Mouse (Mus musculus): ENCODE data around the gene Sardh. TPM values are rescaled to one million over a fixed set of nuclear protein-coding genes. Genes with fewer than 3 reads are reported as not detected.

Sardh gene
- total RNA-seq, 1 experiment, result 0.89 TPM

GRCm38 (mm10) chr2:27166999-27167398 lies 81.1 kb downstream of the Sardh start:
- no peaks in the 10 kb centered on the region for H3K36me3 ChIP-seq (ENCODE audit: control insufficient read depth, insufficient read depth, low read length, poor library complexity, severe bottlenecking)
- H3K27ac ChIP-seq (ENCODE audit: insufficient read depth, low read depth, low read length, poor library complexity, severe bottlenecking), result no peak overlapping the region
- H3K9ac ChIP-seq (ENCODE audit: insufficient read depth, low read depth, low read length, poor library complexity, severe bottlenecking), result no peak overlapping the region
- TF ChIP-seq MAFK (IDR thresholded peaks at IDR 0.05; ENCODE audit: insufficient read depth, low read depth, low read length) (no peak), ZC3H11A (IDR thresholded peaks at IDR 0.05; ENCODE audit: borderline replicate concordance, low read depth, low read length) (no peak), ZNF384 (IDR thresholded peaks at IDR 0.05; ENCODE audit: low read depth, low read length) (no peak), CHD2 (IDR thresholded peaks at IDR 0.05; ENCODE audit: low read depth, low read length) (no peak), HCFC1 (IDR thresholded peaks at IDR 0.05; ENCODE audit: borderline replicate concordance, insufficient read depth, low read length) (no peak)
- DNase-seq (ENCODE audit: low read depth, low spot score), result no peak
- in situ Hi-C loops (cut with MboI; ENCODE audit: low sequenced_read_pairs in 2 of 2, unreplicated experiment in 2 of 2), result no loop called here
- no peak overlapping the region for H3K4me3 ChIP-seq (ENCODE audit: insufficient read depth in 1 of 2, low read depth in 1 of 2, low read length in 2 of 2, poor library complexity in 1 of 2, severe bottlenecking in 1 of 2)
- no peaks in the 10 kb centered on the region for H3K4me1 ChIP-seq (ENCODE audit: control insufficient read depth in 2 of 2, insufficient read depth in 2 of 2, low read length in 2 of 2, poor library complexity in 1 of 2)
- no peaks in the 10 kb centered on the region for H3K9me3 ChIP-seq (ENCODE audit: control insufficient read depth, insufficient read depth, low read depth, low read length)

GRCm38 (mm10) chr2:27166074-27166473 lies 82.1 kb downstream of the Sardh start:
- no peaks in the 10 kb centered on the region for H3K4me1 ChIP-seq (ENCODE audit: control insufficient read depth in 2 of 2, insufficient read depth in 2 of 2, low read length in 2 of 2, poor library complexity in 1 of 2)
- H3K4me3 ChIP-seq (ENCODE audit: insufficient read depth in 1 of 2, low read depth in 1 of 2, low read length in 2 of 2, poor library complexity in 1 of 2, severe bottlenecking in 1 of 2), result no peak overlapping the region
- H3K36me3 ChIP-seq (ENCODE audit: control insufficient read depth, insufficient read depth, low read length, poor library complexity, severe bottlenecking), result no peaks in the 10 kb centered on the region
- no peaks in the 10 kb centered on the region for H3K9me3 ChIP-seq (ENCODE audit: control insufficient read depth, insufficient read depth, low read depth, low read length)
- no peak overlapping the region for H3K27ac ChIP-seq (ENCODE audit: insufficient read depth, low read depth, low read length, poor library complexity, severe bottlenecking)
- no peak for DNase-seq (ENCODE audit: low read depth, low spot score)
- TF ChIP-seq ZC3H11A (IDR thresholded peaks at IDR 0.05; ENCODE audit: borderline replicate concordance, low read depth, low read length) (no peak), CHD2 (IDR thresholded peaks at IDR 0.05; ENCODE audit: low read depth, low read length) (no peak), MAFK (IDR thresholded peaks at IDR 0.05; ENCODE audit: insufficient read depth, low read depth, low read length) (no peak), ZNF384 (IDR thresholded peaks at IDR 0.05; ENCODE audit: low read depth, low read length) (no peak), HCFC1 (IDR thresholded peaks at IDR 0.05; ENCODE audit: borderline replicate concordance, insufficient read depth, low read length) (no peak)
- no peak overlapping the region for H3K9ac ChIP-seq (ENCODE audit: insufficient read depth, low read depth, low read length, poor library complexity, severe bottlenecking)
- in situ Hi-C loops (cut with MboI; ENCODE audit: low sequenced_read_pairs in 2 of 2, unreplicated experiment in 2 of 2), result no loop called here

- in situ Hi-C loops (cut with MboI; ENCODE audit: low sequenced_read_pairs in 2 of 2, unreplicated experiment in 2 of 2), result no loop called here
- TF ChIP-seq MAFK (IDR thresholded peaks at IDR 0.05; ENCODE audit: insufficient read depth, low read depth, low read length) (no peak), ZNF384 (IDR thresholded peaks at IDR 0.05; ENCODE audit: low read depth, low read length) (no peak), ZC3H11A (IDR thresholded peaks at IDR 0.05; ENCODE audit: borderline replicate concordance, low read depth, low read length) (no peak), HCFC1 (IDR thresholded peaks at IDR 0.05; ENCODE audit: borderline replicate concordance, insufficient read depth, low read length) (no peak), CHD2 (IDR thresholded peaks at IDR 0.05; ENCODE audit: low read depth, low read length) (no peak)
These were observed 83.1 kb downstream of the Sardh start, which contains the start of gene Dbh for GRCm38 (mm10) chr2:27164796-27165590. Gene Dbh, plus strand, starts transcription at chr2:27165233.

GRCm38 (mm10) chr2:27163851-27164250 lies 84.3 kb downstream of the Sardh start:
- DNase-seq (ENCODE audit: low read depth, low spot score), result no peak
- no peaks in the 10 kb centered on the region for H3K4me1 ChIP-seq (ENCODE audit: control insufficient read depth in 2 of 2, insufficient read depth in 2 of 2, low read length in 2 of 2, poor library complexity in 1 of 2)
- H3K9me3 ChIP-seq (ENCODE audit: control insufficient read depth, insufficient read depth, low read depth, low read length), result no peaks in the 10 kb centered on the region
- no peak overlapping the region for H3K27ac ChIP-seq (ENCODE audit: insufficient read depth, low read depth, low read length, poor library complexity, severe bottlenecking)
- TF ChIP-seq ZNF384 (IDR thresholded peaks at IDR 0.05; ENCODE audit: low read depth, low read length), result no peak
- no peak for TF ChIP-seq ZC3H11A (IDR thresholded peaks at IDR 0.05; ENCODE audit: borderline replicate concordance, low read depth, low read length)
- no peak for TF ChIP-seq MAFK (IDR thresholded peaks at IDR 0.05; ENCODE audit: insufficient read depth, low read depth, low read length)
- TF ChIP-seq HCFC1 (IDR thresholded peaks at IDR 0.05; ENCODE audit: borderline replicate concordance, insufficient read depth, low read length), result no peak
- no peak for TF ChIP-seq CHD2 (IDR thresholded peaks at IDR 0.05; ENCODE audit: low read depth, low read length)
- in situ Hi-C loops (cut with MboI; ENCODE audit: low sequenced_read_pairs in 2 of 2, unreplicated experiment in 2 of 2), result no loop called here
- no peak overlapping the region for H3K9ac ChIP-seq (ENCODE audit: insufficient read depth, low read depth, low read length, poor library complexity, severe bottlenecking)
- H3K36me3 ChIP-seq (ENCODE audit: control insufficient read depth, insufficient read depth, low read length, poor library complexity, severe bottlenecking), result no peaks in the 10 kb centered on the region
- H3K4me3 ChIP-seq (ENCODE audit: insufficient read depth in 1 of 2, low read depth in 1 of 2, low read length in 2 of 2, poor library complexity in 1 of 2, severe bottlenecking in 1 of 2), result no peak overlapping the region

More at GRCm38 (mm10) chr2:27164796-27165590, 83.1 kb downstream of the Sardh start, which contains the start of gene Dbh:
- H3K4me1 ChIP-seq (ENCODE audit: control insufficient read depth in 2 of 2, insufficient read depth in 2 of 2, low read length in 2 of 2, poor library complexity in 1 of 2), result no peaks in the 10 kb centered on the region
- H3K27ac ChIP-seq (ENCODE audit: insufficient read depth, low read depth, low read length, poor library complexity, severe bottlenecking), result no peak within 1 kb of the TSS
- no peak for DNase-seq (ENCODE audit: low read depth, low spot score)
- H3K9ac ChIP-seq (ENCODE audit: insufficient read depth, low read depth, low read length, poor library complexity, severe bottlenecking), result no peak within 1 kb of the TSS
- no peaks in the 10 kb centered on the region for H3K36me3 ChIP-seq (ENCODE audit: control insufficient read depth, insufficient read depth, low read length, poor library complexity, severe bottlenecking)
- no peaks in the 10 kb centered on the region for H3K9me3 ChIP-seq (ENCODE audit: control insufficient read depth, insufficient read depth, low read depth, low read length)
- H3K4me3 ChIP-seq (ENCODE audit: insufficient read depth in 1 of 2, low read depth in 1 of 2, low read length in 2 of 2, poor library complexity in 1 of 2, severe bottlenecking in 1 of 2), result no peak within 1 kb of the TSS
